ENCODE assay signal across 27 mouse cellular contexts in genomic region chr19:16528225-16528828, GRCm38 (mm10).
DNase-seq lines count a peak whose midpoint lies in the region; ATAC-seq lines count a peak whose summit lies in the region.
"Had no signal": no experiment of that assay in that cellular context is flagged by ENCODE, and none has a peak within 500 bp of the region (broad histone marks: within the 10 kb centered on the region; RNA-seq: fewer than 3 reads in every experiment).

No protein-coding gene starts in this region.

- H3K4me1 ChIP-seq in kidney, embryonic 16.5 days (ENCODE audit: insufficient read depth, low read length) = peaks cover 10% of the 10 kb centered on the region
- H3K4me1 ChIP-seq in lung, embryonic 16.5 days (replicated peaks; ENCODE audit: control insufficient read depth, insufficient read depth, low read length) = peaks cover 3% of the 10 kb centered on the region
- peaks cover 4% of the 10 kb centered on the region for H3K4me1 ChIP-seq in intestine, embryonic 15.5 days (replicated peaks)
- H3K4me1 ChIP-seq in stomach, embryonic 15.5 days = peaks cover 12% of the 10 kb centered on the region; the same call in 1 of the 2 replicates
- H3K4me1 ChIP-seq: embryonic facial prominence, embryonic 12.5 days; heart, embryonic 15.5 days; limb, embryonic 12.5 days; midbrain, embryonic 12.5 days; neural tube, embryonic 12.5 days had no signal

- 70% methylated on average over 3 of the region's 3 CpGs for WGBS in kidney, embryonic 16.5 days
- WGBS in lung, embryonic 16.5 days = 54% methylated on average over 3 of the region's 3 CpGs
- WGBS in intestine, embryonic 15.5 days = 43% methylated on average over 3 of the region's 3 CpGs
- 37% methylated on average over 3 of the region's 3 CpGs for WGBS in stomach, embryonic 15.5 days

- ATAC-seq in kidney, embryonic 16.5 days (ENCODE audit: low FRiP score, low TSS enrichment) = peak; percentile 76; the same call in 1 of the 2 replicates
- ATAC-seq in lung, embryonic 16.5 days (ENCODE audit: low read depth) = peak; percentile 82
- ATAC-seq in intestine, embryonic 15.5 days = peak; percentile 70
- peak; percentile 60; the same call in 1 of the 2 replicates for ATAC-seq in stomach, embryonic 15.5 days (ENCODE audit: insufficient read depth, low FRiP score, low read depth)
- ATAC-seq: forebrain, embryonic 14.5 days; hindbrain, embryonic 16.5 days had no signal

- no peaks in the 10 kb centered on the region for H3K36me3 ChIP-seq in kidney, embryonic 16.5 days (ENCODE audit: insufficient read depth, low read length)
- H3K36me3 ChIP-seq in lung, embryonic 16.5 days (ENCODE audit: control insufficient read depth, insufficient read depth, low read length) = no peaks in the 10 kb centered on the region
- H3K36me3 ChIP-seq in intestine, embryonic 15.5 days = no peaks in the 10 kb centered on the region
- no peaks in the 10 kb centered on the region for H3K36me3 ChIP-seq in stomach, embryonic 15.5 days
- H3K36me3 ChIP-seq: embryonic facial prominence, embryonic 12.5 days; heart, embryonic 15.5 days; limb, embryonic 12.5 days; liver, embryonic 15.5 days; midbrain, embryonic 12.5 days; neural tube, embryonic 12.5 days had no signal

- no peak overlapping the region for H3K9ac ChIP-seq in kidney, embryonic 16.5 days (replicated peaks; ENCODE audit: low read length)
- no peak overlapping the region for H3K9ac ChIP-seq in lung, embryonic 16.5 days (ENCODE audit: low read length)
- H3K9ac ChIP-seq in intestine, embryonic 15.5 days = no peak overlapping the region
- no peak overlapping the region for H3K9ac ChIP-seq in stomach, embryonic 15.5 days
- H3K9ac ChIP-seq: embryonic facial prominence, embryonic 12.5 days; heart, embryonic 15.5 days; limb, embryonic 12.5 days; liver, embryonic 15.5 days; midbrain, embryonic 12.5 days; neural tube, embryonic 12.5 days had no signal

- no peak overlapping the region for H3K4me3 ChIP-seq in kidney, embryonic 16.5 days (ENCODE audit: low read length)
- no peak overlapping the region for H3K4me3 ChIP-seq in lung, embryonic 16.5 days (ENCODE audit: low read length)
- H3K4me3 ChIP-seq in intestine, embryonic 15.5 days (replicated peaks) = no peak overlapping the region
- H3K4me3 ChIP-seq in stomach, embryonic 15.5 days (replicated peaks) = no peak overlapping the region
- H3K4me3 ChIP-seq: embryonic facial prominence, embryonic 12.5 days; heart, embryonic 15.5 days; limb, embryonic 12.5 days; liver, embryonic 15.5 days; megakaryocyte, embryonic 14.5 days; midbrain, embryonic 12.5 days; myocyte; neural tube, embryonic 12.5 days had no signal

- no peak overlapping the region for H3K4me2 ChIP-seq in kidney, embryonic 16.5 days (replicated peaks; ENCODE audit: low read depth, low read length)
- H3K4me2 ChIP-seq in lung, embryonic 16.5 days (ENCODE audit: low read depth, low read length) = no peak overlapping the region
- no peak overlapping the region for H3K4me2 ChIP-seq in intestine, embryonic 15.5 days (replicated peaks)
- no peak overlapping the region for H3K4me2 ChIP-seq in stomach, embryonic 15.5 days
- H3K4me2 ChIP-seq: embryonic facial prominence, embryonic 12.5 days; heart, embryonic 15.5 days; limb, embryonic 12.5 days; liver, embryonic 15.5 days; midbrain, embryonic 12.5 days; neural tube, embryonic 12.5 days had no signal

- no peaks in the 10 kb centered on the region for H3K27me3 ChIP-seq in kidney, embryonic 16.5 days (ENCODE audit: insufficient read depth, low read length)
- H3K27me3 ChIP-seq in lung, embryonic 16.5 days (ENCODE audit: control insufficient read depth, insufficient read depth, low read depth, low read length) = no peaks in the 10 kb centered on the region
- no peaks in the 10 kb centered on the region for H3K27me3 ChIP-seq in intestine, embryonic 15.5 days (replicated peaks)
- no peaks in the 10 kb centered on the region for H3K27me3 ChIP-seq in stomach, embryonic 15.5 days (replicated peaks)
- H3K27me3 ChIP-seq: embryonic facial prominence, embryonic 12.5 days; heart, embryonic 15.5 days; limb, embryonic 12.5 days; liver, embryonic 15.5 days; megakaryocyte, embryonic 14.5 days; midbrain, embryonic 12.5 days; neural tube, embryonic 12.5 days had no signal

- DNase-seq in kidney, postnatal 36 days = no peak
- DNase-seq in lung, adult 18-20 months = no peak
- no peak for DNase-seq in layer of hippocampus, adult 9-11 months
- DNase-seq: adrenal gland, adult 8-10 months; B cell, adult 2 months; cerebellum, adult 2 months; cerebellum, postnatal 25 days; embryo, embryonic 11 days; gastrocnemius, postnatal 14 days; kidney, adult 18-20 months; lung, postnatal 4 days; thymus, adult 18-20 months; thymus, postnatal 25 days had no signal

- H3K27ac ChIP-seq in kidney, embryonic 16.5 days (ENCODE audit: low read length) = no peak overlapping the region; the same call in 1 of the 2 replicates
- H3K27ac ChIP-seq in lung, embryonic 16.5 days (ENCODE audit: low read length) = no peak overlapping the region
- H3K27ac ChIP-seq in intestine, embryonic 15.5 days = no peak overlapping the region
- no peak overlapping the region for H3K27ac ChIP-seq in stomach, embryonic 15.5 days
- H3K27ac ChIP-seq: embryonic facial prominence, embryonic 12.5 days; heart, embryonic 15.5 days; limb, embryonic 12.5 days; liver, embryonic 15.5 days; midbrain, embryonic 12.5 days; neural tube, embryonic 12.5 days had no signal

- no peaks in the 10 kb centered on the region for H3K9me3 ChIP-seq in kidney, embryonic 16.5 days (ENCODE audit: low read length)
- no peaks in the 10 kb centered on the region for H3K9me3 ChIP-seq in lung, embryonic 16.5 days (ENCODE audit: control insufficient read depth, low read length)
- H3K9me3 ChIP-seq in intestine, embryonic 15.5 days = no peaks in the 10 kb centered on the region
- H3K9me3 ChIP-seq in stomach, embryonic 15.5 days = no peaks in the 10 kb centered on the region
- H3K9me3 ChIP-seq: embryonic facial prominence, embryonic 12.5 days; heart, embryonic 15.5 days; limb, embryonic 12.5 days; liver, embryonic 15.5 days; megakaryocyte, embryonic 14.5 days; midbrain, embryonic 12.5 days; neural tube, embryonic 12.5 days had no signal
